Mouse (Mus musculus) adrenal gland, postnatal 14 days (tissue): Measurements from ENCODE around the gene Tmem237. TPM values are rescaled to one million over a fixed set of nuclear protein-coding genes. Genes with fewer than 3 reads are reported as not detected.

Experiments
- DNase-seq: peaks from one replicate; pipeline ENCODE4 v3.0.0; 2021; ENCODE audit warnings: mixed read lengths
- long read RNA-seq, 2 experiments: library from polyadenylated mRNA; stranded (forward); transcript quantifications; one replicate each; pipeline ENCODE4 v2.0.0; 2021
- total RNA-seq: library from RNA; stranded (reverse); gene quantifications from 2 replicates; pipeline ENCODE4 v1.2.3, GENCODE M21; 2021

Gene Tmem237
- 16.1 and 17.1 TPM in 2 replicates for total RNA-seq
- long read RNA-seq, experiment 1 = 0 reads
- long read RNA-seq, experiment 2 = 0 reads

GRCm38 (mm10) chr1:59119720-59120457 lies at the start of gene Tmem237:
Gene Tmem237, minus strand, starts transcription at chr1:59120408.
- peak; percentile 95 for DNase-seq

GRCm38 (mm10) chr1:59169586-59169985 lies 49.4 kb upstream of the Tmem237 start:
- DNase-seq = no peak

GRCm38 (mm10) chr1:59168556-59168955 lies 48.3 kb upstream of the Tmem237 start:
- no peak for DNase-seq

GRCm38 (mm10) chr1:59167654-59168425 lies 47.6 kb upstream of the Tmem237 start:
- DNase-seq = no peak

GRCm38 (mm10) chr1:59166232-59166905 lies 46.2 kb upstream of the Tmem237 start:
- no peak for DNase-seq

- DNase-seq = no peak
Observed at GRCm38 (mm10) chr1:59163918-59164317, 43.7 kb upstream of the Tmem237 start.

- DNase-seq = no peak
Observed at GRCm38 (mm10) chr1:59163030-59163461, 42.8 kb upstream of the Tmem237 start, which contains the start of gene Mpp4. Gene Mpp4, minus strand, starts transcription at chr1:59163389.

- DNase-seq = no peak
Observed at GRCm38 (mm10) chr1:59162309-59163024, 42.3 kb upstream of the Tmem237 start.

- DNase-seq = no peak
Observed at GRCm38 (mm10) chr1:59161396-59161795, 41.2 kb upstream of the Tmem237 start.

- DNase-seq = no peak
Observed at GRCm38 (mm10) chr1:59160871-59161270, 40.7 kb upstream of the Tmem237 start.

- DNase-seq = no peak
Observed at GRCm38 (mm10) chr1:59159136-59159535, 38.9 kb upstream of the Tmem237 start.

GRCm38 (mm10) chr1:59158498-59158897 lies 38.3 kb upstream of the Tmem237 start:
- no peak for DNase-seq

- DNase-seq = peak; percentile 35
Observed at GRCm38 (mm10) chr1:59157846-59158245, 37.6 kb upstream of the Tmem237 start.

GRCm38 (mm10) chr1:59152346-59152745 lies 32.1 kb upstream of the Tmem237 start:
- DNase-seq = no peak

- no peak for DNase-seq
Observed at GRCm38 (mm10) chr1:59150542-59150941, 30.3 kb upstream of the Tmem237 start.

- peak; percentile 50 for DNase-seq
Observed at GRCm38 (mm10) chr1:59144543-59144942, 24.3 kb upstream of the Tmem237 start.

- peak; percentile 79 for DNase-seq
Observed at GRCm38 (mm10) chr1:59142809-59143208, 22.6 kb upstream of the Tmem237 start.

- DNase-seq = no peak
Observed at GRCm38 (mm10) chr1:59134419-59134818, 14.2 kb upstream of the Tmem237 start.

- DNase-seq = no peak
Observed at GRCm38 (mm10) chr1:59128879-59129278, 8.7 kb upstream of the Tmem237 start.

- DNase-seq = no peak
Observed at GRCm38 (mm10) chr1:59125558-59125957, 5.3 kb upstream of the Tmem237 start.

- peak; percentile 14 for DNase-seq
Observed at GRCm38 (mm10) chr1:59110524-59110923, 9.7 kb downstream of the Tmem237 start.

- DNase-seq = no peak
Observed at GRCm38 (mm10) chr1:59102071-59102470, 18.1 kb downstream of the Tmem237 start.
